Mouse (Mus musculus): Measurements from ENCODE around the gene Aff3. TPM values are rescaled to one million over a fixed set of nuclear protein-coding genes. Genes with fewer than 3 reads are reported as not detected.

The Aff3 gene
- total and polyA plus RNA-seq, 2 experiments from 2014 or later = 1.1 to 1.9 TPM

DNA sequence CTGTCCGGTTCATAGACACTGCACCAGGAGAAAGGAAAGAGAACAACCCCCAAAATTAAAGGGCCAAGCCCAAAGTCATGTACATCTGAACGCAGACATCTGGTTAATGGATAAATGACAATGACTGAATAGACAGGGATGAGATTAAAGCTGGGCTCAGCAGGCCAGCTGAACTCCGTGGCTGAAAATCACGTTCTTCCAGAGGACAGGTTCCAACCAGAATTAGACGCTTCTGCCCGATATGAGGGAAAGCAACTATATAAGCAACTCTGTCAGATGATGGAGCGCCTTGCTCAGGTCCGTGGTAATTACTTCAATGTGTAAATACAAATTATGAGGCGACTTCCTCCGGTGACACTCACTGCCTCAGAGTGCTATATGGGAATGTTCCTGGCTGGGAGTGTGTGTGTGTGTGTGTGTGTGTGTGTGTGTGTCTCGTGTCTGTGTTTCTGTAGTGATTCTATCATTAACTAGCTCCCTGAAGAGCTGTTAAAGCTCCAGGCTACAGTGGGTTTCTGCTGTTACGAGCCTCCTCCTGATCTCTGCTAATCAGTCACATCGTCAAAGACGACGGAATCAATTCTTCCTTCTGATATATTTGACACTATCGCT is 127.7 kb downstream of the Aff3 start:
- H3K4me3 ChIP-seq (ENCODE audit: low read depth, low read length) = no peak overlapping the region
- WGBS = 84% methylated on average over 16 of the region's 16 CpGs
- no peak for TF ChIP-seq CTCF (IDR thresholded peaks at IDR 0.05; ENCODE audit: low read depth)
- TF ChIP-seq EP300 (IDR thresholded peaks at IDR 0.05; ENCODE audit: low read depth) = no peak

DNA sequence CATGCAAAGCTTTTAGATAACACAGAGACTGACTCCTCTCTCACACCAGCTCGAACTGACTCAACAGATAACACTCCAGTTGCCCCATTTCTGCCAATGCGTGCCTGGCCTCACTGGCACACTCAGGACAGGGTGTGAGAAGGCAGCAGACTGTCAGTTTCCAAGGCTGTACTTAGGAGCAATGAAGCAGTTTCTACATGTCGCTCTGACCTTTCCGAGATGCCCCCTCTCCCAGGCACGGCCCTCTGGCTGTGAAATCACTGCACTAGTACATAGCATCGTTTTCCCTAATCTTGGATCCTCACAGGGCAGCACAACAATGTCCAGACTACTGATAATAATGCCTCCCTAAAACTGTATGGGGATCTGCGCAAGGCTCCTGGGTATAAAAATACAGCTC is 132.2 kb downstream of the Aff3 start:
- H3K27me3 ChIP-seq (ENCODE audit: control insufficient read depth, insufficient read depth, low read length) = no peaks in the 10 kb centered on the region
- 39% methylated on average over 7 of the region's 7 CpGs for WGBS
- no peak for DNase-seq (ENCODE audit: low spot score)
- ATAC-seq (ENCODE audit: insufficient read depth, low read depth) = no peak
- no peak overlapping the region for H3K9ac ChIP-seq (replicated peaks; ENCODE audit: low read depth, low read length)
- no peaks in the 10 kb centered on the region for H3K9me3 ChIP-seq (replicated peaks; ENCODE audit: control insufficient read depth, low read length)
- TF ChIP-seq EP300 (IDR thresholded peaks at IDR 0.05; ENCODE audit: low read depth) = no peak
- TF ChIP-seq CTCF (IDR thresholded peaks at IDR 0.05; ENCODE audit: low read depth) = no peak
- H3K27ac ChIP-seq (ENCODE audit: low read depth) = no peak overlapping the region
- no peaks in the 10 kb centered on the region for H3K36me3 ChIP-seq (replicated peaks; ENCODE audit: control insufficient read depth, insufficient read depth, low read length)
- no peak overlapping the region for H3K4me3 ChIP-seq (ENCODE audit: low read depth, low read length)
- no peaks in the 10 kb centered on the region for H3K4me1 ChIP-seq (ENCODE audit: control insufficient read depth, insufficient read depth)
- H3K4me2 ChIP-seq (ENCODE audit: low read depth, low read length) = no peak overlapping the region

More for the DNA sequence above, 127.7 kb downstream of the Aff3 start:
- Histone ChIP-seq H3K36me3 (replicated peaks; ENCODE audit: control insufficient read depth, insufficient read depth, low read length) (no peaks in the 10 kb centered on the region), H3K9ac (replicated peaks; ENCODE audit: low read depth, low read length) (no peak overlapping the region), H3K4me2 (ENCODE audit: low read depth, low read length) (no peak overlapping the region), H3K9me3 (replicated peaks; ENCODE audit: control insufficient read depth, low read length) (no peaks in the 10 kb centered on the region), H3K4me1 (ENCODE audit: control insufficient read depth, insufficient read depth) (no peaks in the 10 kb centered on the region), H3K27me3 (ENCODE audit: control insufficient read depth, insufficient read depth, low read length) (no peaks in the 10 kb centered on the region), H3K27ac (ENCODE audit: low read depth) (no peak overlapping the region)
- no peak for DNase-seq (ENCODE audit: low spot score)
- no peak for ATAC-seq (ENCODE audit: insufficient read depth, low read depth)

DNA sequence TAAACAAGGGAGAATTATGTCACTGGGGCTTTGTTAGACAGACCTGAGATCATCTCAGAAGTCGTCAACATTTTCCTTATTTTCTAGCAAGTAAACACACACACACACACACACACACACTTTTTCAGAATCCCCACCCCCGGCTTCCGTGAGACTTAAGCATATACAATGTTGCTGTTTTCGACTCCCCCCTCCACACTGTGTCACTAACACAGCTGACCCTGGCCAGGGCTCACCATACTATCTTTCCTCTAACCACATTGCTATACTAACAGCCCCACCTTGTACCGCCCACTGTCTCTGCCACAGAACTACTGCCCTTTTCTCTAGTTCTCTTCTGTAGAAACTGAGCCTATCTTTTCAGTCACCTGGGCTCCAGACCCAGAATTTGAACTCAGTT is 136.1 kb downstream of the Aff3 start:
- H3K36me3 ChIP-seq (replicated peaks; ENCODE audit: control insufficient read depth, insufficient read depth, low read length) = no peaks in the 10 kb centered on the region
- H3K4me1 ChIP-seq (ENCODE audit: control insufficient read depth, insufficient read depth) = no peaks in the 10 kb centered on the region
- WGBS = 90% methylated on average over 5 of the region's 5 CpGs
- ATAC-seq (ENCODE audit: insufficient read depth, low read depth) = no peak
- no peak overlapping the region for H3K4me3 ChIP-seq (ENCODE audit: low read depth, low read length)
- DNase-seq (ENCODE audit: low spot score) = no peak
- H3K27ac ChIP-seq (ENCODE audit: low read depth) = no peak overlapping the region
- TF ChIP-seq CTCF (IDR thresholded peaks at IDR 0.05; ENCODE audit: low read depth) = no peak
- TF ChIP-seq EP300 (IDR thresholded peaks at IDR 0.05; ENCODE audit: low read depth) = no peak
- H3K27me3 ChIP-seq (ENCODE audit: control insufficient read depth, insufficient read depth, low read length) = no peaks in the 10 kb centered on the region
- H3K4me2 ChIP-seq (ENCODE audit: low read depth, low read length) = no peak overlapping the region
- H3K9ac ChIP-seq (replicated peaks; ENCODE audit: low read depth, low read length) = no peak overlapping the region
- H3K9me3 ChIP-seq (replicated peaks; ENCODE audit: control insufficient read depth, low read length) = no peaks in the 10 kb centered on the region

DNA sequence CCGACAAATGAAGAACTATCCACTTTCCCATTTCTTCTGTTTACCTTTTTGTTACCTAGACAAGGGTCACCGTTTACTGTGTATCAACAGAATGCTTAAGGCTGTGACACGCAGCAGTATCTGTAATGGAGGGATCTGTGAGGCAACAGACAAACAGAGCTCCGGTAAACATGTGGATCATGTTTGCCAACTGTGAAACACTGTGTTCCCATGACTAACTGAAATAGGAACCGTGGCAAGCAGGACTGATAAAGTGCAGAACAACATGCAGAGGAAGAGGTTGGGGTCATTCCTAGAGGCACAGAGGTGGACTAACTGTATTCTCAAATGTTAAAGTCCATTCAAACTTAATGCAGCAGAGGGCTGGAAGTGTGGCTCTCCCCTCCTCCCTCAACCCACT is 138.2 kb downstream of the Aff3 start:
- DNase-seq (ENCODE audit: low spot score) (no peak), ATAC-seq (ENCODE audit: insufficient read depth, low read depth) (no peak)
- TF ChIP-seq EP300 (IDR thresholded peaks at IDR 0.05; ENCODE audit: low read depth) = no peak
- TF ChIP-seq CTCF (IDR thresholded peaks at IDR 0.05; ENCODE audit: low read depth) = no peak
- 69% methylated on average over 5 of the region's 5 CpGs for WGBS
- H3K36me3 ChIP-seq (replicated peaks; ENCODE audit: control insufficient read depth, insufficient read depth, low read length) = no peaks in the 10 kb centered on the region
- no peak overlapping the region for H3K4me3 ChIP-seq (ENCODE audit: low read depth, low read length)
- H3K27ac ChIP-seq (ENCODE audit: low read depth) = no peak overlapping the region
- H3K4me2 ChIP-seq (ENCODE audit: low read depth, low read length) = no peak overlapping the region
- no peak overlapping the region for H3K9ac ChIP-seq (replicated peaks; ENCODE audit: low read depth, low read length)
- H3K27me3 ChIP-seq (ENCODE audit: control insufficient read depth, insufficient read depth, low read length) = no peaks in the 10 kb centered on the region
- H3K4me1 ChIP-seq (ENCODE audit: control insufficient read depth, insufficient read depth) = no peaks in the 10 kb centered on the region
- no peaks in the 10 kb centered on the region for H3K9me3 ChIP-seq (replicated peaks; ENCODE audit: control insufficient read depth, low read length)

DNA sequence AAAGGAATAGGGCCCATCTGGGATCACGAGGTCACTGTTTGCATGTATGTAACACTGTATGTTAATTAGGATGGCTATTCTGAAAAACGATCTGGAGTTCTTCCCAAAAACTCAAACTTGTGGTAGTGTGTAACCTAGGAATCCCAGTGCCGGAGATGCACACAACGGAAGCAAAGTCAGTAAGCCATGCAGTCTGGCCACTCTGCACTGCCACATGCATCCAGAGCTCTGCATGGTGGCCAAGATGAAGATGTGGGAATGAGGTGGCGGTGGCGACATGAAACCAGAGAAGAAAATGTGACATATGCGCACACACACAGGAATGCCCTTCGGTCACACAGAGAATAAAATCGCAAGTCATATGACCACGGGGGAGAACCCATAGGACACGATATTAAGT is 143.1 kb downstream of the Aff3 start:
- no peaks in the 10 kb centered on the region for H3K4me1 ChIP-seq (ENCODE audit: control insufficient read depth, insufficient read depth)
- no peak overlapping the region for H3K4me3 ChIP-seq (ENCODE audit: low read depth, low read length)
- no peak for DNase-seq (ENCODE audit: low spot score)
- H3K27me3 ChIP-seq (ENCODE audit: control insufficient read depth, insufficient read depth, low read length) = no peaks in the 10 kb centered on the region
- H3K36me3 ChIP-seq (replicated peaks; ENCODE audit: control insufficient read depth, insufficient read depth, low read length) = no peaks in the 10 kb centered on the region
- H3K4me2 ChIP-seq (ENCODE audit: low read depth, low read length) = no peak overlapping the region
- ATAC-seq (ENCODE audit: insufficient read depth, low read depth) = no peak
- H3K27ac ChIP-seq (ENCODE audit: low read depth) = no peak overlapping the region
- no peaks in the 10 kb centered on the region for H3K9me3 ChIP-seq (replicated peaks; ENCODE audit: control insufficient read depth, low read length)
- WGBS = 93% methylated on average over 11 of the region's 11 CpGs
- no peak for TF ChIP-seq CTCF (IDR thresholded peaks at IDR 0.05; ENCODE audit: low read depth)
- TF ChIP-seq EP300 (IDR thresholded peaks at IDR 0.05; ENCODE audit: low read depth) = no peak
- H3K9ac ChIP-seq (replicated peaks; ENCODE audit: low read depth, low read length) = no peak overlapping the region

DNA sequence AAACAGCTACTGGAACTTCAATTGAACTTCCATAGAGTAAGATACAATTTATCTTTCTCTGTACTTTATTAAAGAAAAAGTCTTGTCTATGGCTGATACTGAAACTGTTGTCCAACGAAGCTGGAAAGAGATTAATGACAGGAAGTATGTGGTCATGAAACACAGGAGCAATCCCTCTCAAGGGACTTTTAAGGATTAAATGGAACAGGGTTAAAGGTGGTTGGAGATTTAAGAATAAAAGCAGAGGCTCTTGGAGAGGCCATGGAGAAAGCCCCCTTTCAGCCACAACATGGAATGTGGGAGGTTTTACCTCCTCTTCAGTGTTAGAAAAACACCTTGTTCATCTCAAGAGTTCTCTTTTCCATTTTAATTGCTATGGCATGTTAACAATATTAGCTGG is 148.5 kb downstream of the Aff3 start:
- no peak for ATAC-seq (ENCODE audit: insufficient read depth, low read depth)
- Histone ChIP-seq H3K27me3 (ENCODE audit: control insufficient read depth, insufficient read depth, low read length) (no peaks in the 10 kb centered on the region), H3K4me2 (ENCODE audit: low read depth, low read length) (no peak overlapping the region), H3K36me3 (replicated peaks; ENCODE audit: control insufficient read depth, insufficient read depth, low read length) (no peaks in the 10 kb centered on the region), H3K4me1 (ENCODE audit: control insufficient read depth, insufficient read depth) (peaks cover 22% of the 10 kb centered on the region), H3K9ac (replicated peaks; ENCODE audit: low read depth, low read length) (no peak overlapping the region), H3K9me3 (replicated peaks; ENCODE audit: control insufficient read depth, low read length) (no peaks in the 10 kb centered on the region), H3K27ac (ENCODE audit: low read depth) (no peak overlapping the region), H3K4me3 (ENCODE audit: low read depth, low read length) (no peak overlapping the region)
- TF ChIP-seq CTCF (IDR thresholded peaks at IDR 0.05; ENCODE audit: low read depth) (no peak), EP300 (IDR thresholded peaks at IDR 0.05; ENCODE audit: low read depth) (no peak)
- 38% methylated on average over 1 of the region's 1 CpGs for WGBS
- DNase-seq (ENCODE audit: low spot score) = no peak

Measured in heart, postnatal 0 days (tissue).